Mouse (Mus musculus): Measurements from ENCODE around the gene Efhc1.

GRCm38 (mm10) chr1:21035878-21036277, 84.5 kb downstream of the Efhc1 start:
- no peak for TF ChIP-seq CTCF (IDR thresholded peaks at IDR 0.05; ENCODE audit: extremely low read depth, insufficient read depth, insufficient read length, insufficient replicate concordance)
- no peak for TF ChIP-seq POLR2A (IDR thresholded peaks at IDR 0.05; ENCODE audit: low read depth, low read length)
